Mouse (Mus musculus): Measurements from ENCODE around the gene Slc35f1. TPM values are rescaled to one million over a fixed set of nuclear protein-coding genes. Genes with fewer than 3 reads are reported as not detected.

Slc35f1 gene
- total and polyA plus RNA-seq, 3 experiments = 0.57 to 0.80 (median 0.73) TPM

GRCm38 (mm10) chr10:52807808-52808207 is 117.5 kb downstream of the Slc35f1 start:
- H3K9ac ChIP-seq (ENCODE audit: low read depth, low read length) = no peak overlapping the region
- DNase-seq = no peak
- no peak overlapping the region for H3K27ac ChIP-seq
- H3K4me3 ChIP-seq = no peak overlapping the region
- H3K27me3 ChIP-seq (ENCODE audit: control insufficient read depth, insufficient read depth, low read length) = no peaks in the 10 kb centered on the region
- intact Hi-C loops (cut with DNase I) = no loop called here
- TF ChIP-seq CTCF (IDR thresholded peaks at IDR 0.05) = no peak
- no peak for TF ChIP-seq POLR2A (IDR thresholded peaks at IDR 0.05; ENCODE audit: insufficient read depth, low read depth, low read length)
- TF ChIP-seq EP300 (IDR thresholded peaks at IDR 0.05; ENCODE audit: insufficient read depth, low read depth, low read length) = no peak
- WGBS = 50% methylated on average over 2 of the region's 2 CpGs
- H3K79me2 ChIP-seq (replicated peaks; ENCODE audit: control insufficient read depth, insufficient read depth, low read length) = no peaks in the 10 kb centered on the region
- H3K36me3 ChIP-seq (ENCODE audit: control insufficient read depth, insufficient read depth, low read length) = no peaks in the 10 kb centered on the region
- no peaks in the 10 kb centered on the region for H3K4me1 ChIP-seq (ENCODE audit: control insufficient read depth, insufficient read depth, low read length)

- H3K4me3 ChIP-seq = no peak overlapping the region
- no peaks in the 10 kb centered on the region for H3K79me2 ChIP-seq (replicated peaks; ENCODE audit: control insufficient read depth, insufficient read depth, low read length)
- no peaks in the 10 kb centered on the region for H3K27me3 ChIP-seq (ENCODE audit: control insufficient read depth, insufficient read depth, low read length)
- 92% methylated on average over 4 of the region's 4 CpGs for WGBS
- no peak overlapping the region for H3K27ac ChIP-seq
- DNase-seq = no peak
- intact Hi-C loops (cut with DNase I) = no loop called here
- no peaks in the 10 kb centered on the region for H3K36me3 ChIP-seq (ENCODE audit: control insufficient read depth, insufficient read depth, low read length)
- no peaks in the 10 kb centered on the region for H3K4me1 ChIP-seq (ENCODE audit: control insufficient read depth, insufficient read depth, low read length)
- H3K9ac ChIP-seq (ENCODE audit: low read depth, low read length) = no peak overlapping the region
- TF ChIP-seq EP300 (IDR thresholded peaks at IDR 0.05; ENCODE audit: insufficient read depth, low read depth, low read length) = no peak
Observed at GRCm38 (mm10) chr10:52812861-52813260, 122.5 kb downstream of the Slc35f1 start.

- DNase-seq = no peak
- Histone ChIP-seq H3K36me3 (ENCODE audit: control insufficient read depth, insufficient read depth, low read length) (no peaks in the 10 kb centered on the region), H3K9ac (ENCODE audit: low read depth, low read length) (no peak overlapping the region), H3K27ac (no peak overlapping the region), H3K79me2 (replicated peaks; ENCODE audit: control insufficient read depth, insufficient read depth, low read length) (no peaks in the 10 kb centered on the region), H3K4me1 (ENCODE audit: control insufficient read depth, insufficient read depth, low read length) (no peaks in the 10 kb centered on the region), H3K4me3 (no peak overlapping the region), H3K27me3 (ENCODE audit: control insufficient read depth, insufficient read depth, low read length) (no peaks in the 10 kb centered on the region)
- WGBS = 83% methylated on average over 5 of the region's 5 CpGs
- intact Hi-C loops (cut with DNase I) = no loop called here
- TF ChIP-seq POLR2A (IDR thresholded peaks at IDR 0.05; ENCODE audit: insufficient read depth, low read depth, low read length) (no peak), EP300 (IDR thresholded peaks at IDR 0.05; ENCODE audit: insufficient read depth, low read depth, low read length) (no peak), CTCF (IDR thresholded peaks at IDR 0.05) (no peak)
Observed at GRCm38 (mm10) chr10:52814358-52814757, 124.0 kb downstream of the Slc35f1 start.

DNA sequence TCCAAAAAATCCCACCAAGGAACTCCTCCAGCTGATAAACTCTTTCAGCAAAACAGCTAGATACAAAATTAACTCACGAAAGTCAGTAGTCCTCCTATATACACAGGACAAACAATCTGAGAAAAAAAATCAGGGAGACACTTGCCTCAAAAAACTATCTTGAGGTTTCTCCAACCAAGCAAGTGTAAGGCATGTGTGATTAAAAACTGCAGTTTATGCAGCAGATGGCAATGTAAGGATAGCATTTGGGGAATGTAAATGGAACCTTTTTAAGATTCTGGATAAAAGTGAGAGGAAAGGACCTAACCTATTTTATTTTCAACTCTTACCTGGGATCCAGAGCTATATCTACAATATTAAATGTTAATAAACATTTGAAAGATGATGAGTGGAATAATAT is 129.3 kb downstream of the Slc35f1 start:
- Histone ChIP-seq H3K9ac (ENCODE audit: low read depth, low read length) (no peak overlapping the region), H3K4me3 (no peak overlapping the region), H3K36me3 (ENCODE audit: control insufficient read depth, insufficient read depth, low read length) (no peaks in the 10 kb centered on the region), H3K4me1 (ENCODE audit: control insufficient read depth, insufficient read depth, low read length) (no peaks in the 10 kb centered on the region), H3K27me3 (ENCODE audit: control insufficient read depth, insufficient read depth, low read length) (no peaks in the 10 kb centered on the region), H3K27ac (no peak overlapping the region), H3K79me2 (replicated peaks; ENCODE audit: control insufficient read depth, insufficient read depth, low read length) (no peaks in the 10 kb centered on the region)
- intact Hi-C loops (cut with DNase I) = no loop called here
- no peak for DNase-seq
- no peak for TF ChIP-seq POLR2A (IDR thresholded peaks at IDR 0.05; ENCODE audit: insufficient read depth, low read depth, low read length)
- no peak for TF ChIP-seq CTCF (IDR thresholded peaks at IDR 0.05)
- TF ChIP-seq EP300 (IDR thresholded peaks at IDR 0.05; ENCODE audit: insufficient read depth, low read depth, low read length) = no peak
- WGBS = 82% methylated on average over 1 of the region's 1 CpGs

GRCm38 (mm10) chr10:52822909-52823308 is 132.6 kb downstream of the Slc35f1 start:
- WGBS = 54% methylated on average over 2 of the region's 2 CpGs
- intact Hi-C loops (cut with DNase I) = no loop called here
- H3K27me3 ChIP-seq (ENCODE audit: control insufficient read depth, insufficient read depth, low read length) = no peaks in the 10 kb centered on the region
- H3K27ac ChIP-seq = no peak overlapping the region
- no peak for TF ChIP-seq POLR2A (IDR thresholded peaks at IDR 0.05; ENCODE audit: insufficient read depth, low read depth, low read length)
- no peak for TF ChIP-seq CTCF (IDR thresholded peaks at IDR 0.05)
- TF ChIP-seq EP300 (IDR thresholded peaks at IDR 0.05; ENCODE audit: insufficient read depth, low read depth, low read length) = no peak
- no peaks in the 10 kb centered on the region for H3K4me1 ChIP-seq (ENCODE audit: control insufficient read depth, insufficient read depth, low read length)
- H3K36me3 ChIP-seq (ENCODE audit: control insufficient read depth, insufficient read depth, low read length) = no peaks in the 10 kb centered on the region
- H3K79me2 ChIP-seq (replicated peaks; ENCODE audit: control insufficient read depth, insufficient read depth, low read length) = no peaks in the 10 kb centered on the region
- no peak overlapping the region for H3K9ac ChIP-seq (ENCODE audit: low read depth, low read length)
- DNase-seq = no peak
- H3K4me3 ChIP-seq = no peak overlapping the region

DNA sequence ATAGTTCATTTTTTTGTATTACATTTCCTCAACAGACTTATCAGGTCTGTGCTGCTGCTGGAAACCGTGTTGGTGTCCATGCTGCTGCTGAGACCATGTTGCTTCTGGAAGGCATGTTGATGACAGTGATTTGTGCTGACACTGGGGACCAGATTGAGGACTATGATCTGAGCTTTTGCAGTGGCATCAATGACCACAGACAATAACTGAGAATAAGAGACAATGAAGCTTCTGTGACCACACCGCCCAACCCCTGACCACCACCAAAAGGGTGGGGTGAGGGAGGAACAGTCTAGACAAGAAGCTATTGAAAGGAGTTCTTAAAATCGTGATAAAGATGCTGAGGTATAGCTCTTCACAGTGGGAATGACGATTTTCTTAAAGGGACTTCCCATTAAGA is 135.4 kb downstream of the Slc35f1 start:
- Histone ChIP-seq H3K36me3 (ENCODE audit: control insufficient read depth, insufficient read depth, low read length) (no peaks in the 10 kb centered on the region), H3K4me1 (ENCODE audit: control insufficient read depth, insufficient read depth, low read length) (no peaks in the 10 kb centered on the region), H3K4me3 (no peak overlapping the region), H3K27ac (no peak overlapping the region), H3K27me3 (ENCODE audit: control insufficient read depth, insufficient read depth, low read length) (no peaks in the 10 kb centered on the region), H3K79me2 (replicated peaks; ENCODE audit: control insufficient read depth, insufficient read depth, low read length) (no peaks in the 10 kb centered on the region), H3K9ac (ENCODE audit: low read depth, low read length) (no peak overlapping the region)
- DNase-seq = no peak
- TF ChIP-seq POLR2A (IDR thresholded peaks at IDR 0.05; ENCODE audit: insufficient read depth, low read depth, low read length) = no peak
- TF ChIP-seq EP300 (IDR thresholded peaks at IDR 0.05; ENCODE audit: insufficient read depth, low read depth, low read length) = no peak
- TF ChIP-seq CTCF (IDR thresholded peaks at IDR 0.05) = no peak
- intact Hi-C loops (cut with DNase I) = no loop called here
- WGBS = 64% methylated on average over 4 of the region's 4 CpGs

All from heart, adult 2 months (tissue).